Mouse (Mus musculus): ENCODE measurements around the gene Tsc22d4. TPM values are rescaled to one million over a fixed set of nuclear protein-coding genes. Genes with fewer than 3 reads are reported as not detected.

The Tsc22d4 gene
- total RNA-seq, 2 experiments from 2014 or later: 169 to 181 TPM

- no peak for DNase-seq (ENCODE audit: low spot score in 2 of 2)
- intact Hi-C loops (cut with DNase I): no loop called here
Measured at GRCm38 (mm10) chr5:137756106-137756505, 10.6 kb downstream of the Tsc22d4 start.

- intact Hi-C loops (cut with DNase I): no loop called here
- DNase-seq (ENCODE audit: low spot score in 2 of 2): peak; percentile 93 to 95
Measured at GRCm38 (mm10) chr5:137756882-137757661, 11.5 kb downstream of the Tsc22d4 start.

GRCm38 (mm10) chr5:137757887-137758286 lies 12.4 kb downstream of the Tsc22d4 start:
- DNase-seq (ENCODE audit: low spot score in 2 of 2): peak; percentile 76 to 91
- intact Hi-C loops (cut with DNase I): no loop called here

- no peak for DNase-seq (ENCODE audit: low spot score in 2 of 2)
- intact Hi-C loops (cut with DNase I): no loop called here
Measured at GRCm38 (mm10) chr5:137758921-137759534, 13.5 kb downstream of the Tsc22d4 start.

GRCm38 (mm10) chr5:137759971-137760412 lies 14.5 kb downstream of the Tsc22d4 start:
- DNase-seq (ENCODE audit: low spot score in 2 of 2): peak; percentile 87 to 94
- intact Hi-C loops (cut with DNase I): loop anchor here (10.0 kb wide), 1 partner anchor 275 kb away; no protein-coding TSS in a partner anchor

- DNase-seq (ENCODE audit: low spot score in 2 of 2): no peak
- intact Hi-C loops (cut with DNase I): loop anchor here (10.0 kb wide), 1 partner anchor 280 kb away; no protein-coding TSS in a partner anchor
Measured at GRCm38 (mm10) chr5:137764609-137765340, 19.2 kb downstream of the Tsc22d4 start.

- intact Hi-C loops (cut with DNase I): loop anchor here (10.0 kb wide), 1 partner anchor 281 kb away; no protein-coding TSS in a partner anchor
- DNase-seq (ENCODE audit: low spot score in 2 of 2): no peak
Measured at GRCm38 (mm10) chr5:137766270-137766669, 20.7 kb downstream of the Tsc22d4 start.

GRCm38 (mm10) chr5:137768475-137768874 lies 22.9 kb downstream of the Tsc22d4 start:
- no peak for DNase-seq (ENCODE audit: low spot score in 2 of 2)
- intact Hi-C loops (cut with DNase I): loop anchor here (10.0 kb wide), 1 partner anchor 284 kb away; no protein-coding TSS in a partner anchor

GRCm38 (mm10) chr5:137770709-137771108 lies 25.2 kb downstream of the Tsc22d4 start:
- no peak for DNase-seq (ENCODE audit: low spot score in 2 of 2)

GRCm38 (mm10) chr5:137772755-137773154 lies 27.2 kb downstream of the Tsc22d4 start:
- no peak for DNase-seq (ENCODE audit: low spot score in 2 of 2)
- intact Hi-C loops (cut with DNase I): no loop called here

More at GRCm38 (mm10) chr5:137770709-137771108, 25.2 kb downstream of the Tsc22d4 start:
- intact Hi-C loops (cut with DNase I): no loop called here

- no peak for DNase-seq (ENCODE audit: low spot score in 2 of 2)
- intact Hi-C loops (cut with DNase I): no loop called here
Measured at GRCm38 (mm10) chr5:137775587-137776290, 30.2 kb downstream of the Tsc22d4 start.

GRCm38 (mm10) chr5:137776408-137776918 lies 30.9 kb downstream of the Tsc22d4 start:
- intact Hi-C loops (cut with DNase I): no loop called here

GRCm38 (mm10) chr5:137777267-137777845 lies 31.8 kb downstream of the Tsc22d4 start:
- no peak for DNase-seq (ENCODE audit: low spot score in 2 of 2)
- intact Hi-C loops (cut with DNase I): no loop called here

More at GRCm38 (mm10) chr5:137776408-137776918, 30.9 kb downstream of the Tsc22d4 start:
- DNase-seq (ENCODE audit: low spot score in 2 of 2): no peak

GRCm38 (mm10) chr5:137778635-137779034 lies 33.1 kb downstream of the Tsc22d4 start, which contains the start of gene Ppp1r35:
Gene Ppp1r35, plus strand, starts transcription at chr5:137778849.
- intact Hi-C loops (cut with DNase I): no loop called here
- DNase-seq (ENCODE audit: low spot score in 2 of 2): peak; percentile 96 to 98

- intact Hi-C loops (cut with DNase I): no loop called here
- no peak for DNase-seq (ENCODE audit: low spot score in 2 of 2)
Measured at GRCm38 (mm10) chr5:137779053-137779933, 33.8 kb downstream of the Tsc22d4 start.

- DNase-seq (ENCODE audit: low spot score in 2 of 2): no peak
- intact Hi-C loops (cut with DNase I): loop anchor here (10.0 kb wide), 1 partner anchor 333 kb away; the partner anchor contains the start of gene Zscan21
Measured at GRCm38 (mm10) chr5:137781661-137782060, 36.1 kb downstream of the Tsc22d4 start.

- DNase-seq (ENCODE audit: low spot score in 2 of 2): no peak
- intact Hi-C loops (cut with DNase I): loop anchor here (10.0 kb wide), 1 partner anchor 332 kb away; the partner anchor contains the start of gene Zscan21
Measured at GRCm38 (mm10) chr5:137782776-137783522, 37.4 kb downstream of the Tsc22d4 start.

All from left cerebral cortex, postnatal 14 days (tissue).